Mouse (Mus musculus): ENCODE results near the gene Nsmce4a. TPM values are rescaled to one million over a fixed set of nuclear protein-coding genes. Genes with fewer than 3 reads are reported as not detected.

The Nsmce4a gene
- polyA plus RNA-seq, 1 experiment from 2014 or later: 154 TPM

Other genes with a start within 250 kb of the Nsmce4a start
- gene Ate1, start 52.7 kb downstream of the Nsmce4a start, polyA plus RNA-seq (2014; fragmentation: Nextera tagmentation; extraction: Ambion mirVana): 73.7 and 85.8 TPM in 2 replicates
- 40.2 and 47.9 TPM in 2 replicates for gene Tacc2, start 4.3 kb upstream of the Nsmce4a start, polyA plus RNA-seq (2014; fragmentation: Nextera tagmentation; extraction: Ambion mirVana)
- gene Btbd16, start 201.0 kb upstream of the Nsmce4a start, polyA plus RNA-seq (2014; fragmentation: Nextera tagmentation; extraction: Ambion mirVana): not detected in 2 replicates